Mouse (Mus musculus): ENCODE measurements around the gene Uba1.

Gene Uba1

GRCm38 (mm10) chrX:20658026-20658652, at the start of gene Uba1:
Uba1 (plus strand) TSS chrX:20658326.
- DNase-seq (ENCODE audit: low spot score): peak; percentile 86

DNA sequence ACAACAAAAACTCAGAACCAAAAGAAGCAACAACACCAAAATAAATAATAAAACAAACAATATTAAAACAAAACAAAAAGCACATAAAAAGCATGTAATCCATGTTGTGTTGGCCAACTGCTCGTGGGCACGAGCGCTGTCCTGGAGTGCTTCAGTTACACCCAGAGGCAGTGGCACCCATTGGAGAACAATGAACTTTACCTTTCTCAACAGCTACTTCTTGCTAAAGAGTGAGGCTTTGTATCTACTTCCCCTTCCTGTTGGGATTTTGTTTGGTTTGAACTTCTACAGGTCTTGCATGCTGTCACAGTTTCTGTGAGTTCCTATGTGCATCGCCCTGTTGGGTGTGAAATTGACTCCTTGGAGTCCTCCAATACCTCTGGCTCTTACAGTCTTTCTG, 49.6 kb upstream of the Uba1 start:
- DNase-seq (ENCODE audit: low spot score): no peak

DNA sequence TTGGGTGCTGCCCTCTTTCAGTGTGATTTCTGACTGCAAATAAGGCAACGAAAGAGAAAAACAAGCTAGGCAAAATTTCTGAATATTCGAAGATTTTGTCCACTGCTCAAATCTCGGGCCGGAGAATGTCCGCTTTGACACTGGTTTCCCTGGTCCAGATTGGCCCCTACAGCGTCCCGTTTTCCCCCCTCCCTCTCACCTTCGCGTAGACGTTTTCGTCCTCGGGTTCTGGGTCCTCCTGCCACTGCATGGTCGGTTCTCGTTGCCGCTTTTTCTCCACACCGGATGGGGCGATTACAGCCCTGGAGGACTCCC, 41.3 kb upstream of the Uba1 start:
- no peak for DNase-seq (ENCODE audit: low spot score)

GRCm38 (mm10) chrX:20617176-20617902, 40.8 kb upstream of the Uba1 start, which contains the start of the genes Rbm10 and Ndufb11:
Rbm10 (plus strand) TSS chrX:20617503.
Ndufb11 (minus strand) TSS chrX:20617619.
- peak; percentile 70 for DNase-seq (ENCODE audit: low spot score)

DNA sequence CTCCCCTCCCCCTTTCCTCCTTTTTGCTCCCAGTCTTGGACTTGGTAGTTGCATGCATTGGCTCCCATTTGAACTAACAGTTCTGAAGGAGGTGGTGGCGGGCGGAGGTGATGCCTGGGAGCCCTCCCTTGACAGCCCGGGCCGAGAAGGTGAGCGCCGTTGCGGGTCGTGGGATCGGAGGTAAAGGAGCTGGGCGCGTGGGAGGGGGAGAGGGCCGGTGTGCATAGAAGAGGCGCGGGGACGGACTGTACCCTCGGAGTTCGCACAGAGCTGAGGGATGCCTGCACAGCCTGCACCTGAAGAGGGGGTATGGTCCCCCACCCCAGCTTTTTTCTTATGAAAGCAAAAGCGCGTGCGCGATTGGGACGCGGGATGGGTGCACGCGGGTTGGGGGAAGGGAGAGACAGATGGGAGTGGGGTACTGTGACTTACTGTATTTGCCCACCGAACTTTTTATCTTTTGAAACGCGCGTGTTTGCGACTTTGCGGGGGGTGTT, 40.2 kb upstream of the Uba1 start:
- DNase-seq (ENCODE audit: low spot score): no peak

DNA sequence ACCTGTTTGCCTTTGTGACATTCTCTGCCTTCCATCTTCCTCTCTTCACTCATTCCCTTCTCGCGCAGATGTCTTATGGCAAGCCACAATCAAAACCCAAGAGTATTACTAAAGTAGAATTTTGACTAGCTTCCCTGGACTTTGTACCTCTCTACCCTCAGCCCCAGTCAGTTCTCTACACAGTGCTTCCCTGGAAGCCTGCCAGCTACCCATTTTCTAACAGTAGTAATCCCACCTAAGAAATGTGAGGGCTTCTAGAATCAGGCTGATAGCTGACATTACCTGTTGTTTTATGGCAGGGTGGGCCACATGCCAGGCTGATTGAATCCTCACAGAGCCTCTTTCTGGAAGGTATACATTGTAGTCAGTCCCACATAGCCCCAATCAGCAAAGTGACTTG, 20.0 kb upstream of the Uba1 start:
- DNase-seq (ENCODE audit: low spot score): no peak

DNA sequence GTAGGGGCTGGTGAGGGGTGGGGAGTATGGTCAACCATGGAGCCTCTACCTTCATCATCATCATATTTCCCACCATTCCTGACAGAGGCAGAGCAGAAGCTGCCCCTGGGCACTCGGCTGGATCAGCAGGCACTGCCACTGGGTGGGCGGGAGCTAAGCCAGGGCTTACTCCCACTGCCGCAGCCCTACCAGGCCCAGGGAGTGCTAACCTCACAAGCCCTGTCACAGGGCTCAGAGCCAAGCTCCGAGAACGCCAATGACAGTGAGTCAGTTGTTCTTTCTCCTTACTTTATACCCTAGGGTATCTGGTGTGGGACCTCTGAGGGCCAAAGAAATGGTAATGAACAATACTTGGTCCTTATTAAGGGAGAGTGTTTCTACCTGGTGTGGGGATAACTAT, 13.3 kb upstream of the Uba1 start:
- peak; percentile 58 for DNase-seq (ENCODE audit: low spot score)

GRCm38 (mm10) chrX:20657593-20657992, 533 bp upstream of the Uba1 start:
- no peak for DNase-seq (ENCODE audit: low spot score)

- no peak for DNase-seq (ENCODE audit: low spot score)
Measured at GRCm38 (mm10) chrX:20658891-20659406, 823 bp downstream of the Uba1 start.

DNA sequence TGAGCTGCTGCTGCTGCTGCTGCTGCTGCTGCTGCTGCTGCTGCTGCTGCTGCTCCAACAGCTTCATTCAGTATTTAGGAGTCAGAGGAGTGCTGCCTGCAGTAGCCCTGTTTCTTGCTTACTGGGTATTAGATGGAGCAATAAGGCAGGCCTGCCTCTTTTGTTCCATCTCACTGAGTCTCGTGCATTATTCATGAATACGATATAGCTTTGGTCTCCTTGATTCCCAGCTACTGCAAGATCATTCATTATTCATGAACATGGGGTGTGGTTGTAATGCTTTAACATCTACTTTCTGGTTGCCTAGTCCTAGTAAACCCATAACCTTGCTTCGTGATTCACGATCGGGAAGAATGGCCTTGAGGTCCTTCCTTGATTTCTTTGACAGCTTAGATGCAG, 4.2 kb downstream of the Uba1 start:
- DNase-seq (ENCODE audit: low spot score): no peak

DNA sequence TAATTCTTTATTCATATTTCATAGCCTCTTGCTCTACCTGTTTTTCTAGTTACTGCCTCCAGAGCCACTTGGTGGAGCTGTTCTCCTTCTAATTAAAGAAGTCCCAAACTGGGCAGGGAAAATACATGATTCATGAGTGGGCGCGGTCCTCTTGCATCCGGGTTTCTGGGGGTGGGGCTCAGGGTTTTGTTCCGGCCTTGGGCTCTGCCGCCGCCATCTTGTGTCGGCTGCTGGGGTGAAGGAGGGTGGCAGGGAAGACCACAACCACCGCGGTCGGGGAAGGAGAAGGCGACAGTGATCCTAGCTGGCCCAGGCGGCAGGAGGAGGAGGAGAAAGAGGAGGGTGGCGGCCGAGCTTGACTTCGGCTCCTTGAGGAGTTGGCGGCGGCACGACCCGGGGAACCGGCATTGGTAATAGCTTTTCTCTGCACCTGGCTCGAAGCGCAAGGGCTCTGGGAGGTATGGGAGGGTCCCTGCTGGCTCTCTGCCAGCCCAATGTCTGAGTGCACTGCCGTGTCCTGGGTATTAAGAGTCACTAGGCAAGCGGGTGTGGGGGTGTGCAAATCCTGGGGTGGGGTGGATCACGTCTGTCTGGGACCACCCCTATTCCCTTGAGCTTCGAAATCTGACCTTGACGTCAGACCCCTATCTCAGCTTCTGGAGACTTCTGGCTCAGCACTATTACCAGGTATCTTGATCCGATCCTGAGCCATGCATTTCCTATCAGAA, 4.8 kb downstream of the Uba1 start:
- DNase-seq (ENCODE audit: low spot score): peak; percentile 81

- no peak for DNase-seq (ENCODE audit: low spot score)
Measured at GRCm38 (mm10) chrX:20663444-20663790, 5.3 kb downstream of the Uba1 start.

- peak; percentile 78 for DNase-seq (ENCODE audit: low spot score)
Measured at GRCm38 (mm10) chrX:20687519-20688067, 29.5 kb downstream of the Uba1 start, which contains the start of gene Cdk16. Cdk16 (plus strand) TSS chrX:20687954.

DNA sequence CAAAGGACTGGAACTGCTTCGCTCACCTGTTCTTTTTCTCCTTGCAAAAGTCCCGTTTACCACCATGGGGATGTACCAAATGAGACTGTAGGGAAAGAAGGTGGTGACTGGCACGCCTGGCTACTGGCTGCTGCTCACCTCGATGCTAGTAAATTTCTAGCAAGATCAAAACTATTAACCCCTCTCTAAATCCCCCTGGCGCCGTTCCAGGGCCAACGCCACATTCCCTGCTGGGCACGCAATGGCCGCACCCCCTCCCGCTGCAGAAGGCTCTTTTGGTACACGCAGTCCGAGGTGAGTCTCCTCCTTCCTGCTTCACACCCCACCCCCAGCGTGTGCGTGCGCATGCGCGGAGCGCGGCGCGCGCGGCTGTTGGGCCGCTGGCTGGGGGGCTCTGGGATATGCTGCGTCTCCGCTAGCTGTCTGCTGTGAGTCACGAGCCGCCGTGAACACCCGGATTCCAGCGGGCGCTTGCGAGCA, 30.0 kb downstream of the Uba1 start:
- DNase-seq (ENCODE audit: low spot score): peak; percentile 86

DNA sequence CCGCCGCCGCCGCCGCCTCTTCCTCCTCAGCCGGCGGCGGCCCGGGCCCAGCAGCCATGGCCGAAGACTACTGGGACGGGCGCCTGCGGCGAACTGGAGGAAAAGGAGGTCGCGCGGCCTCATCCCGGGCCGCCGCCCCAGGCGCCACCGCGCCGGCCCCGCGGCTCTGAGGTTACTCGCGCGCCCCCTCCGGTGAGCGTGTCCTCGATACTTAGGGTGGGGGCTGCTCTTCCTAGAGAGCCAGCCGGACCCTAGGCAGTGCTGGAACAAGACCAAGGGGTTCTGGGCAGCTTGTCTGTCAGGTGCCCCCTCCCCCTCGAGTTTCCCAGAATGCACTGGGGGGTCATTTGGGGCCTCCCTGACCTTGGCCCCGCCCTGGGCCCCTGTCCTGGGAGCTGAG, 30.5 kb downstream of the Uba1 start:
- DNase-seq (ENCODE audit: low spot score): peak; percentile 81

DNA sequence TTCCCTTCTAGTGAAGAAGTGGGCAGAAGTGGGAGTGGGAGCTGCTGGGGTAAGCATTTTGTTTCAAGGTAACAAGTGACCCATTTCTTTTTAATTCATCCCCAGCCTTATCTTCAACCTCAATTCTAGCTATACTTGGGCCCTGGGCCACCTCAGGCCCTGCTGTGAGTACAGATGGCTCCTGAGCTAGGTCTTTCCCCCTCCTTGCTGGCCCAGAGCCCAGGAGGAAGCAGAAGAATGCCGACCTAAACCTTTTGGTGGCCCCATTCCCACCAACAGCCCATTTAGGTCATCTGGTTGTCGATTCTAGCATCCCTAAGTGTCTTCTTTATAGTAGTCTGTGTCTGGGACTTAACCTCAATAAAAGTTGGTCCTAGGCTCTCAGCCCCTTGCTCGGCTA, 33.4 kb downstream of the Uba1 start:
- DNase-seq (ENCODE audit: low spot score): no peak

- no peak for DNase-seq (ENCODE audit: low spot score)
Measured at GRCm38 (mm10) chrX:20692616-20693015, 34.5 kb downstream of the Uba1 start.

DNA sequence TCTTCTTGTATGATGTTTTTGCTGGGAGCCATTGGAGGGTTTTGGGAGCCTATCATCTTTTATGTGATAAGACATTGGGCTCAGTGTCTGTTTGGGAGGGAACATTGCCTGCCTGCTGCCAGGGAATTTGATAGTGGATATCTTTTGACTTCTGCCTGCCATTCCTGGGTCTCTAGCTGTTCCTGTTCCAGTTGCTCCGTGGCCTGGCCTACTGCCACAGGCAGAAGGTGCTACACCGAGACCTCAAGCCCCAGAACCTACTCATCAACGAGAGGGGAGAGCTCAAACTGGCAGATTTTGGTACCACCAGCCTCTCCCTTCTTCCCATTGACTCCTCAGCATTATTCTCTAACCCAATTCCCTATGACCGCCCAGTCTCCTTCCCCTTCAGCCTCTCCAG, 37.7 kb downstream of the Uba1 start:
- DNase-seq (ENCODE audit: low spot score): no peak

DNA sequence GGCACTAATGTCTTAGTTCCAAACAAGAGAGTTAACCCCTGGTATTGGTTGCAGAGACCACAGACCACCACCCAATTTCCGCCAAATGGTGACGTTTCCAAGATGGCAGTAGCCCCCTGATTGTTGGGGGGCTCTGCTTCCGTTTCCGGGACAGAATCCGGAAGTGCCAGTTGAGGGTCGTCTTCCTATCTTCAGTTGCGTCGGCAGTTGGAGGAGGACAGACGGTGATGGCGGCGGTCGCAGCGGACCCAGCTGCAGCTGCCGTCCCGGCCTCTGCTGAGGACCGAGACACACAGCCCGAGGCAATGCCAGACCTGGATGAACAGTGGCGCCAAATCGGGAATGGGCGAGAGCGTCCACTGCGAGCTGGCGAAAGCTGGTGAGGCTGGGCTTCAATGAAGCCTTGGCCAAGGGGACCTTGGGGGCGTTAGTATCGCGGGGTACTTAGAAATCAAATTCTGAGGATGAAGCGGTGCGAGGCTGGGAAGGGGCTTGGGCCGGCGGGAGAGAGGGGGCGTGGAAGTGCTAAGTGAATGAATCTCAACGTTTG, 45.7 kb downstream of the Uba1 start, which contains the start of gene Usp11:
Gene Usp11, plus strand, starts transcription at position 166 of the 550 bp plus-strand sequence.
- DNase-seq (ENCODE audit: low spot score): peak; percentile 50

GRCm38 (mm10) chrX:20704295-20705082, 46.4 kb downstream of the Uba1 start:
- peak; percentile 80 for DNase-seq (ENCODE audit: low spot score)

- no peak for DNase-seq (ENCODE audit: low spot score)
Measured at GRCm38 (mm10) chrX:20705083-20705402, 46.9 kb downstream of the Uba1 start.

Measured in testis, postnatal 10 days (tissue).